ENCODE assay signal across 23 mouse cellular contexts in genomic region chr3:95722386-95722785, GRCm38 (mm10). TPM values are rescaled to one million over a fixed set of nuclear protein-coding genes. Genes with fewer than 3 reads are reported as not detected.
DNase-seq lines count a peak whose midpoint lies in the region; ATAC-seq and TF ChIP-seq lines count a peak whose summit lies in the region.
"Had no signal": no experiment of that assay in that cellular context is flagged by ENCODE, and none has a peak within 500 bp of the region (broad histone marks: within the 10 kb centered on the region; RNA-seq: fewer than 3 reads in every experiment).

No protein-coding gene starts in this region.

- WGBS in heart, embryonic 16.5 days: 67% methylated on average over 3 of the region's 3 CpGs
- WGBS in thymus, adult 2 months: 24% methylated on average over 3 of the region's 3 CpGs

- H3K4me3 ChIP-seq in heart, embryonic 16.5 days (ENCODE audit: low read length): no peak overlapping the region
- no peak overlapping the region for H3K4me3 ChIP-seq in thymus, adult 2 months (ENCODE audit: control insufficient read depth, insufficient read depth, low read length)
- H3K4me3 ChIP-seq in MEL (ENCODE audit: control insufficient read depth in 1 of 2, insufficient read depth in 1 of 2, low read depth in 2 of 2, low read length in 2 of 2): no peak overlapping the region
- H3K4me3 ChIP-seq: embryonic facial prominence, embryonic 13.5 days; erythroblast, embryonic 14.5 days; forebrain, embryonic 12.5 days; hindbrain, embryonic 15.5 days; midbrain, embryonic 13.5 days; neural tube, embryonic 12.5 days; stomach, embryonic 15.5 days had no signal

- no peak for TF ChIP-seq CTCF in thymus, adult 2 months (IDR thresholded peaks at IDR 0.05; ENCODE audit: borderline replicate concordance, control insufficient read depth, extremely low read depth, insufficient read depth, low read length, poor library complexity)
- TF ChIP-seq CTCF in MEL (IDR thresholded peaks at IDR 0.05 in 2 of 3, conservative IDR thresholded peaks at IDR 0.05 in 1 of 3; ENCODE audit: control insufficient read depth in 1 of 3, insufficient read depth in 1 of 3, low read depth in 2 of 3, low read length in 3 of 3, poor library complexity in 1 of 3, severe bottlenecking in 1 of 3): no peak

- TF ChIP-seq EP300 in MEL (IDR thresholded peaks at IDR 0.05; ENCODE audit: low read depth in 1 of 2, low read length in 2 of 2): no peak

- no peak overlapping the region for H3K4me2 ChIP-seq in heart, embryonic 16.5 days (ENCODE audit: low read depth, low read length)
- H3K4me2 ChIP-seq: embryonic facial prominence, embryonic 13.5 days; forebrain, embryonic 12.5 days; hindbrain, embryonic 15.5 days; midbrain, embryonic 13.5 days; neural tube, embryonic 12.5 days; stomach, embryonic 15.5 days had no signal

- no peak for TF ChIP-seq RAD21 in MEL (IDR thresholded peaks at IDR 0.05; ENCODE audit: low read depth, low read length)

- no peak for DNase-seq in heart, postnatal 4 days
- DNase-seq in thymus, adult 2 months: no peak
- DNase-seq in thymus, postnatal 14 days: no peak
- DNase-seq in MEL (ENCODE audit: low read depth, low spot score): peak; percentile 70
- DNase-seq in right cerebral cortex, adult 18-20 months: no peak
- DNase-seq: adrenal gland, postnatal 36 days; cerebellum, adult 11 months; cerebellum, postnatal 10 days; gastrocnemius, postnatal 36 days; kidney, postnatal 14 days; retina, postnatal 1 day had no signal

- no peak overlapping the region for H3K27ac ChIP-seq in heart, embryonic 16.5 days (ENCODE audit: low read length)
- H3K27ac ChIP-seq in thymus, adult 2 months (ENCODE audit: control insufficient read depth, insufficient read depth, low read length): peak overlapping the region; percentile 39; the same call in 1 of the 2 replicates
- no peak overlapping the region for H3K27ac ChIP-seq in MEL (ENCODE audit: control insufficient read depth, low read depth, low read length)
- H3K27ac ChIP-seq: embryonic facial prominence, embryonic 13.5 days; forebrain, embryonic 12.5 days; hindbrain, embryonic 15.5 days; midbrain, embryonic 13.5 days; neural tube, embryonic 12.5 days; stomach, embryonic 15.5 days had no signal

- ATAC-seq in heart, embryonic 16.5 days (replicated peaks; ENCODE audit: extremely low read depth, insufficient read depth, low FRiP score): 0 out of 2 replicates have a peak, but pooled peaks have one; percentile 28
- ATAC-seq in inflammation-experienced regulatory T-cells, adult 6 months: peak; percentile 90
- no peak for ATAC-seq in megakaryocyte-erythroid progenitor cell, adult 5-6 weeks (replicated peaks; ENCODE audit: low FRiP score, low TSS enrichment, poor library complexity, severe bottlenecking)
- ATAC-seq: intestine, embryonic 16.5 days; midbrain, embryonic 13.5 days had no signal

- no peaks in the 10 kb centered on the region for H3K36me3 ChIP-seq in heart, embryonic 16.5 days (ENCODE audit: control insufficient read depth, insufficient read depth)
- H3K36me3 ChIP-seq in thymus, adult 2 months (ENCODE audit: control insufficient read depth, insufficient read depth, low read length): no peaks in the 10 kb centered on the region
- peaks cover 0 to 10% of the 10 kb centered on the region in 2 experiments; a peak in 2 of 4 replicates for H3K36me3 ChIP-seq in MEL (ENCODE audit: control insufficient read depth in 1 of 2, insufficient read depth in 2 of 2, low read length in 2 of 2)
- H3K36me3 ChIP-seq: embryonic facial prominence, embryonic 13.5 days; forebrain, embryonic 12.5 days; hindbrain, embryonic 15.5 days; neural tube, embryonic 12.5 days; stomach, embryonic 15.5 days had no signal

- no peaks in the 10 kb centered on the region for H3K9me3 ChIP-seq in heart, embryonic 16.5 days (replicated peaks; ENCODE audit: control insufficient read depth, low read length)
- H3K9me3 ChIP-seq in MEL (replicated peaks; ENCODE audit: insufficient read depth, low read length): no peaks in the 10 kb centered on the region
- H3K9me3 ChIP-seq: embryonic facial prominence, embryonic 13.5 days; forebrain, embryonic 12.5 days; hindbrain, embryonic 15.5 days; midbrain, embryonic 13.5 days; neural tube, embryonic 12.5 days; stomach, embryonic 15.5 days had no signal

- no peaks in the 10 kb centered on the region for H3K79me2 ChIP-seq in MEL (ENCODE audit: control insufficient read depth, insufficient read depth, low read length, poor library complexity)

- TF ChIP-seq POLR2A in thymus, adult 2 months (IDR thresholded peaks at IDR 0.05; ENCODE audit: control insufficient read depth, extremely low read depth, insufficient read depth, low read length, poor library complexity): no peak
- no peak for TF ChIP-seq POLR2A in MEL (IDR thresholded peaks at IDR 0.05; ENCODE audit: control insufficient read depth in 1 of 2, insufficient read depth in 1 of 2, low read depth in 1 of 2, low read length in 2 of 2, poor library complexity in 1 of 2)

- no peaks in the 10 kb centered on the region for H3K27me3 ChIP-seq in heart, embryonic 16.5 days (ENCODE audit: control insufficient read depth, insufficient read depth, low read length)
- no peaks in the 10 kb centered on the region for H3K27me3 ChIP-seq in thymus, adult 2 months (ENCODE audit: control insufficient read depth, insufficient read depth, low read length)
- no peaks in the 10 kb centered on the region for H3K27me3 ChIP-seq in MEL (ENCODE audit: control insufficient read depth in 1 of 2, insufficient read depth in 2 of 2, low read length in 2 of 2)
- H3K27me3 ChIP-seq: embryonic facial prominence, embryonic 13.5 days; forebrain, embryonic 12.5 days; hindbrain, embryonic 15.5 days; midbrain, embryonic 13.5 days; neural tube, embryonic 12.5 days; stomach, embryonic 15.5 days had no signal

- H3K4me1 ChIP-seq in heart, embryonic 16.5 days (ENCODE audit: control insufficient read depth, insufficient read depth, low read length): no peaks in the 10 kb centered on the region
- H3K4me1 ChIP-seq in thymus, adult 2 months (replicated peaks; ENCODE audit: control insufficient read depth, insufficient read depth, low read length): peaks cover 21% of the 10 kb centered on the region
- H3K4me1 ChIP-seq in MEL (ENCODE audit: control insufficient read depth in 1 of 2, insufficient read depth in 2 of 2, low read length in 2 of 2): peaks cover 2 to 17% of the 10 kb centered on the region in 2 experiments; a peak in 2 of 4 replicates
- H3K4me1 ChIP-seq: embryonic facial prominence, embryonic 13.5 days; forebrain, embryonic 12.5 days; hindbrain, embryonic 15.5 days; midbrain, embryonic 13.5 days; neural tube, embryonic 12.5 days; stomach, embryonic 15.5 days had no signal

- H3K9ac ChIP-seq in heart, embryonic 16.5 days (ENCODE audit: low read length): no peak overlapping the region
- no peak overlapping the region for H3K9ac ChIP-seq in MEL (ENCODE audit: control insufficient read depth, low read depth, low read length, poor library complexity, severe bottlenecking)
- H3K9ac ChIP-seq: embryonic facial prominence, embryonic 13.5 days; forebrain, embryonic 12.5 days; hindbrain, embryonic 15.5 days; midbrain, embryonic 13.5 days; neural tube, embryonic 12.5 days; stomach, embryonic 15.5 days had no signal

TF ChIP-seq in MEL, 35 proteins besides CTCF, POLR2A, EP300 and RAD21:
- TF ChIP-seq TAL1 (IDR thresholded peaks at IDR 0.05; ENCODE audit: low read length) (0 out of 2 replicates have a peak, but pooled peaks have one; percentile 8), UBTF (IDR thresholded peaks at IDR 0.05; ENCODE audit: borderline replicate concordance, insufficient read depth, low read depth, low read length) (no peak), POLR2AphosphoS5 (IDR thresholded peaks at IDR 0.05; ENCODE audit: borderline replicate concordance, low read depth, low read length) (no peak), GATA1 (IDR thresholded peaks at IDR 0.05; ENCODE audit: low read depth, low read length) (peak; percentile 44; the same call in 1 of the 2 replicates)

RNA-seq across cellular contexts. Expression of gene Ecm1, which starts 17.0 kb away (rescaled TPM):
- polyA plus RNA-seq in heart, embryonic 16.5 days (2015; fragmentation: Nextera tagmentation; extraction: Ambion mirVana): 44.1 and 49.2 TPM in 2 replicates
- 10 to 100 TPM; 41.3 to 43.8 TPM for total RNA-seq in heart, postnatal 4 days (2021)
- polyA plus RNA-seq in thymus, adult 2 months (2012; rRNA removed): 80.2 and 125 TPM in 2 replicates
- total RNA-seq in MEL (2012; rRNA removed): 0.39 and 1.0 TPM in 2 replicates
- polyA plus RNA-seq in MEL (2012; ENCODE audit: insufficient read depth in 1 of 2, insufficient read length in 2 of 2, low read depth in 1 of 2, low replicate concordance in 2 of 2, missing spikeins in 1 of 2): 1 to 10 TPM in 1 of 2 experiments, not detected in 1; 9.5 TPM
- 100 to 1,000 TPM in 1 of 3 experiments, 10 to 100 TPM in 2; 30.0 to 103 (median 70.1) TPM for polyA plus RNA-seq in inflammation-experienced regulatory T-cells, adult 6 months (2017; shearing (Covaris generic))
- 8.2 and 17.2 TPM in 2 replicates for total RNA-seq in megakaryocyte-erythroid progenitor cell, adult 5-6 weeks (2014; fragmentation: Nextera tagmentation)
- not detected in 2 replicates for total RNA-seq in megakaryocyte-erythroid progenitor cell, adult 5-6 weeks (2017)

RNA-seq across cellular contexts. Expression of gene Adamtsl4, which starts 34.7 kb away (rescaled TPM):
- polyA plus RNA-seq in heart, embryonic 16.5 days (2015; fragmentation: Nextera tagmentation; extraction: Ambion mirVana): 8.5 and 13.7 TPM in 2 replicates
- 10 to 100 TPM; 13.5 to 14.6 TPM for total RNA-seq in heart, postnatal 4 days (2021)
- polyA plus RNA-seq in thymus, adult 2 months (2012; rRNA removed): 3.1 and 4.1 TPM in 2 replicates
- 0.03 and 0.27 TPM in 2 replicates for total RNA-seq in MEL (2012; rRNA removed)
- under 1 TPM in 1 of 2 experiments, not detected in 1; 0.88 TPM for polyA plus RNA-seq in MEL (2012; ENCODE audit: insufficient read depth in 1 of 2, insufficient read length in 2 of 2, low read depth in 1 of 2, low replicate concordance in 2 of 2, missing spikeins in 1 of 2)
- 1 to 10 TPM; 2.0 to 4.6 (median 2.2) TPM for polyA plus RNA-seq in inflammation-experienced regulatory T-cells, adult 6 months (2017; shearing (Covaris generic))
- total RNA-seq in megakaryocyte-erythroid progenitor cell, adult 5-6 weeks (2014; fragmentation: Nextera tagmentation): 0.20 TPM in 1 of 2 replicates, not detected in the other
- not detected in 2 replicates for total RNA-seq in megakaryocyte-erythroid progenitor cell, adult 5-6 weeks (2017)
- total RNA-seq: hematopoietic stem cell, adult 5-6 weeks had no signal

RNA-seq across cellular contexts. Expression of gene Tars2, which starts 37.6 kb away (rescaled TPM):
- 41.3 and 43.3 TPM in 2 replicates for polyA plus RNA-seq in heart, embryonic 16.5 days (2015; fragmentation: Nextera tagmentation; extraction: Ambion mirVana)
- total RNA-seq in heart, postnatal 4 days (2021): 10 to 100 TPM; 31.1 to 36.1 TPM
- 43.3 and 44.1 TPM in 2 replicates for polyA plus RNA-seq in thymus, adult 2 months (2012; rRNA removed)
- 138 and 141 TPM in 2 replicates for total RNA-seq in MEL (2012; rRNA removed)
- 100 to 1,000 TPM in 1 of 2 experiments, not detected in 1; 237 TPM for polyA plus RNA-seq in MEL (2012; ENCODE audit: insufficient read depth in 1 of 2, insufficient read length in 2 of 2, low read depth in 1 of 2, low replicate concordance in 2 of 2, missing spikeins in 1 of 2)
- polyA plus RNA-seq in inflammation-experienced regulatory T-cells, adult 6 months (2017; shearing (Covaris generic)): 10 to 100 TPM; 47.7 to 80.0 (median 79.5) TPM
- 88.1 and 103 TPM in 2 replicates for total RNA-seq in megakaryocyte-erythroid progenitor cell, adult 5-6 weeks (2014; fragmentation: Nextera tagmentation)
- total RNA-seq in megakaryocyte-erythroid progenitor cell, adult 5-6 weeks (2017): 58.0 and 75.5 TPM in 2 replicates
